Mouse (Mus musculus) right cerebral cortex, postnatal 4 days (tissue): ENCODE data around the gene Alpl.
A peak's percentile ranks its signal among the peaks of the same experiment; 100 is the strongest.

Experiments
- DNase-seq: peaks from one replicate; pipeline ENCODE4 v3.0.0-alpha.2; 2022

The Alpl gene

DNA sequence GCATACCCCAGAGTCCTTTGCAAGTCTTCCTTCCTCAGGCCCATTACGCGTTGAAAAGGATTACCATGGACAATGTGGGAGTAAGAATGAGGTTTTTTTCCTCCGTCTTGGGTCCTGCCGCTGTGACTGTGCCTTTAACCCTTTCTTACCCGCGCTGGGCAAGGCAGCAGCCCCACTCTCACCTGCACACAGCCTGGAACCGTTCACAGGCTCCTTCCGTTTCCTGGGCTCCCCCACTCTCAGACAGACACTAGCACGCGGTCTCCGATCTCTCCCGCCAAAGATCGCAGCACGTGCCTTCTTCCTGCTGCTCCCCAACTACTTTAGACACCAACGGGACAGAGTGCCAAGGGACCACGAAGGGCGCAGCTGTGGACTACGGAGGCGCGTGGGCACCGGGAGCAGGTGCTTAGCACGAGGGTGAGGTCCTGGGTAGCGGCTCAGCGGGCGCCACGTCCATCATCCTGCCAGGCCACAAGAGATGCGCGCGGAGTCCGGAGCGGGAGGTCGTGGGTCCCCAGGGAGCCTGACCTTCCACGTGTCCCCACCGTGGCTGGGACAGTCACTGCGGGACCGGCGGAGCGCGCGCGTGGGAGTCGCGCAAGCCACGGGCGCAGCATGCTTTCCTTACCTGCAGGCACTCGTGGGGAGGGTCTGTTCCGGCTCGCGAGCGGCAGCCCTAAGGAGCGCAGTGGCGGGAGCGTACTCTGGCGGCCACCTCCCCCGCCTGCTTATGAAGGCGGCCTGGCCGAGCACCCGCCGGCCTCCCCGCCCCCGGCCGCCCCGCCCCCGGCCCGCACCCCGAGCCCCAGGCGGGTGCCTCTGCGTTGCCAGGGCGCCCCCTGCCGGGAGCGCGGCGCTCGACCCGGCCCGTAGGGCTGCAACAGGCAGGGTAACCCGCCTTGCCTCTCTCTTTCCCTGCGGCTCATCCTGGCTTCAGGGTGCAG, at the start of gene Alpl:
TSS of gene Alpl (minus strand) at position 774 of the 947 bp plus-strand sequence.
- peak; percentile 76 for DNase-seq

DNA sequence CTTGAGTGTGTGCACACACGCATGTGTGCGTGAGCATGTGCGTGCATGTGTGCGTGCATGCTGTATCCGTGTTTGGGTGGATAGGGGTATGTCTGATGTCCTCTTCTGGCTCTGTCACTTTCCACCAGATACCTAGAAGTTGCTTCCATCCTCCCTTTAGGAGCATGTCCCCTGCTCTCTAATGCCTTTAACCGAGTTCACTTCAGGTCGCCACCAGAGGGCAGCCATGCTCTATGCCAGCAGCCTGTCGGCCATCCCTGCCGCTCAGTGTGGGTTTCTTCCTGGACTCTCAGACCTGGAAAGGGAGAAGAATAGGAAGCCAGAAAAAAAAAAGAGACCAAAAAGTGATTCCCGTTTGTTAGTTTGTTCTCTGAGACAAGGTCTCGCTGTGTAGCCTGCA, 48.5 kb upstream of the Alpl start:
- DNase-seq: peak; percentile 86

DNA sequence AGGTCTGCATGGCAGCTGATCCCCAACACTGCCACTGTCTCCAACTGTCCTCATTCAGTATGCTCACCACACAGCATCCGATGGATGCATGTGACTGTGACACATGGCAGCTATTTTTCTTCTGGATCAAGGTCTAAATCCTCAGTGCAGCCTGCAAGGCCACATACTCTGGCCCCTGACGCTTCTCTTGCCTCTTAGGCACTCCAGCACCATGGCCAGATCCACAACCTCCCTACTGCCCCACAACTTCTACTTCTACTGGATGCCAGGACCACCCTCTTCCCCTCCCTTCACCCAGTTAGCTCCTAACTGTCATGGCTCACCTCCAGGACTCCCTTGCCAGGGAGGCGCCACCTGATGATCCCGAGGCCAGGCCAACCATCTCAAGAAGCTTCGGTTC, 43.3 kb upstream of the Alpl start:
- no peak for DNase-seq

GRCm38 (mm10) chr4:137838791-137839190, 42.6 kb upstream of the Alpl start:
- DNase-seq: no peak

DNA sequence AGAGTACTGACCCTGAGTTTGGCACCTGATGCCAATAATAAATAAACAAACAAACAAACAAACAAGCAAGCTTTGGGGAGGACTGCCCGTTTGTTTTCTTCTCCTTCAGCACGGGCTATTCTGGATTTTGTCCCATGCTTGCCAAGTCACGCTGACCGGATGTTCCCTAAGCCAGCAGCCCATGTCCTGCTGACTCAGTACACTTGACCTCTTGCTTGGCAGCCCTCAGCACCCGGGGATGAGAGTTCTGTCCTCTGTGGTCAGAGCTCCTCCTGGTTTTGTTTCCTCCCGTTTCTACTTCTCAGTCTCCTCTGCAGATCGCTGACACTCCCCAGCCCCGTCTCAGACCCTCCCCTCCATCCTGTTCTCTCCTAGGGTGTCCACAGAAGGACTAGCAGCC, 41.6 kb upstream of the Alpl start:
- no peak for DNase-seq

DNA sequence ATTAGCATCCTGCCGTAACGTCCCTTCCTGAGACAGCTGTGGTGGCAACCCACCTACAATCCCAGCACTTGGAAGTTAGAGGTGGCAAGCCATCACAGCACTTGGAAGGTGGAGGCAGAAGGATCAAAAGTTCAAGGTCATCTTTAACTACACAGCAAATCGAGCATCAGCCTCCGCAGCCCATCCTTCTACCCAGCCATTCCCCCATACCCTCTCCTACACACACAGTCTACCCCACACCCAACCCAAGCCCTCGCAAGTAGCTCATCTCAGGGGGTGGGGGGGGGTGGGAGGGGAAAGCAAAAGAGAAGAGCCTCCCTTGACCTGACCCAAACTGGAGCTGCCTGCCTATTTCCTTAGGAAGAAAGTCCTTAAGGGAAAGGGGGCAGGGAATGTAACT, 40.6 kb upstream of the Alpl start:
- DNase-seq: no peak

DNA sequence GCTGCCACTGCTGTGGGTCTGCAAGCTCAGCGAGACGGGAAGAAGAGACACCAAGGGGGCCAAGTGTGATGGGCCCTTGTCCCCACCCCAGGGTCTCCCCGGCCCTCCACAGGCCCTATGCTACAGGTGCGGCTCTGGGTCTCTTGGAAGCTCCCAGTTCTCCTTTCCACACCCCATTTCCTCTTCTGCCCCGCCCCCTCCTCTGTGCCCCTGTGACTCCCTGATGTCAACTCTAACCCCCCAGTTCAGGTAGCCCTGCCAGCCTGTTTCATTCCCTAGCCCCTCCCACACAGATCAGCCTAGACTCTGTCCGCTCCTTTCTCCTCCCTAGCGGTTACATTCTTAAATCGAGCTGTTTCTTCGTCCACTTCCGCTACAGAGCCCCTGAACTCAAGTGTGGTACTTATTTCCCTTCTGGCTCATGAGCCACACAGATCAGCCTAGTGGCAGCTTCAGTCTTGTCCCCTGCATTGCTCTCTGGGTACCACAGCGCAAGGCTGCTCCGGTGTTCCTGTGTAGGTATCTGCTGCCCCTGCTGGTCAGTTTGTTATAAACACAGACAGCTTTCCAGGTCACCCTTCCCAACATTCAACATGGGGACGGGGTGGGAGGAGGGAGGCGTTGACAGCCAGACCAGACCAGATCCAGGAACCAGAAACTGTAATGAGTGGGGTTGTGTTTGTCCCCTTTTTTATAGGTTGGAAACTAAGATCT, 39.6 kb upstream of the Alpl start:
- peak; percentile 78 for DNase-seq

GRCm38 (mm10) chr4:137831598-137831997, 35.4 kb upstream of the Alpl start:
- DNase-seq: no peak

- DNase-seq: no peak
Observed at GRCm38 (mm10) chr4:137830380-137830779, 34.2 kb upstream of the Alpl start.

GRCm38 (mm10) chr4:137824881-137825280, 28.7 kb upstream of the Alpl start:
- DNase-seq: no peak

DNA sequence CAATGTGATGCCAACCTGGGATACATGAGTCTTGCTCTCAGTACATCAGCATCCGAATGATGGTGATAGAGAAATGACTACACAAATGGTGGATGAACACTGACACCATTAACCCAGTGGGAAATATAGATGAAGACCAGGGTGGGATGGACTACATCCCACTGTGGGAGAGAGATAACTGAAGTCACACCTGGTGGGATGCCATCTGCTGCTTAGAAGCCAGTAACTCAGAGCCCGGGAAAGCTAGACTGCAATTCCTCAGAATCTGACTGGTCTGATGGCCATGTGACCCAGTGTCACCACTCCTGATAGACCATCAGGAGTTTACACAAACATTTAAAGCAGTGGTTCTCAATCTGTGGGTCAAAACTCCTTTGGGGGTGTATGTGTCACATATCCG, 27.4 kb upstream of the Alpl start:
- no peak for DNase-seq

DNA sequence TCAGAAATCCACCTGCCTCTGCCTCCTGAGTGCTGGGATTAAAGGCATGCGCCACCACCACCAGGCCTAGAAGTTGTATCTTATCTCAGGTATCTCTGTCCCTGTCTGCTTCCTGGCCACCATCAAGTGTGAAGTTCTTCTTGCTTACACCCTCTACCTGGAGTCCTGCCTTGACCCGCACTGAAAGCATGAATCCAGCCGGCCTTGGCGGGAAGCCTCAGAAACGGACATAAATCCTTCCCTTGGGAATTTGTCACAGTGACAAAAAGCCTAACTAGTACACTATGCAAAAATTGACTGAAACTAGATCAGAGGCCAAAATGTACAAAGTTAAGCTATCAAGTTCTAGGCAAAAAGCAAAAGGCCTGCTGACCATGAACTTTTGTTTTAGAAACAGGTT, 26.4 kb upstream of the Alpl start:
- DNase-seq: no peak

DNA sequence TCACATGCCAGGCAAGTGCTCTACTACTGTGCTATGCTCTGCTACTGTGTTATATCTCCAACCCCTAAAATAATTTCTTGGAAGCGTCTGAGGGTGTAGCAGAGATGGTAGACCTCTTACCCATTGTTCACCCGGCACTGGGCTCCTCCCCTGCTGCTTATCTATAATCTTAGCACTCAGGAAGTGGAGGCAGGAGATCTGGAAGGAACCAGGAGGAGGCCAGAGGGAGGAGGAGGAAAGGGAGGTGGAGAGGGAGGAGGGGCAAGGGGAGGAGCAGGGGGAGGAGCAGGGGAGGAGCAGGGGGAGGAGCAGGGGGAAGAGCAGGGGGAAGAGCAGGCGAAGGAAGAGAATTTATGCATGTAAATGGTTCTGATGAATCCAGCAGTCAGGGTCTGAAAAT, 24.5 kb upstream of the Alpl start:
- no peak for DNase-seq

- no peak for DNase-seq
Observed at GRCm38 (mm10) chr4:137819487-137819886, 23.3 kb upstream of the Alpl start.

DNA sequence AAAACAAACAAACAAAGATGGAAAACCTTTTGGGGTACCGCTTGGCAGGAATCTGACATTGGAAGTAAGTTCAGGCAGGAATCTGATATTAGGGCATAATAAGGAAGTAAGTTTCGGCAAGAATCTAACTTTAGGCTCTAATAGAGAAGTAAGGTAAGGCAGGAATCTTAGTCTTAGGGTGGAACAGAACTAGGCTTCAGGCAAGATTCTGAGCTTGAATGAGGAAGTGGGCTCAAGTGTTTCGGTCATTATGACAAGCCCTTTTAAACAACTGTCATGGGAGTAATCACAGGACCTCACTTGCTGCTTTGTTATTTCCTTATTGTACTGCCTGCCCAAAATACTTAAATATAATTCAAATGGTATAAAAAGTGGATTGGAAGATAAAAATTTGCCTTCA, 22.2 kb upstream of the Alpl start:
- no peak for DNase-seq

GRCm38 (mm10) chr4:137816216-137816615, 20.0 kb upstream of the Alpl start:
- no peak for DNase-seq

DNA sequence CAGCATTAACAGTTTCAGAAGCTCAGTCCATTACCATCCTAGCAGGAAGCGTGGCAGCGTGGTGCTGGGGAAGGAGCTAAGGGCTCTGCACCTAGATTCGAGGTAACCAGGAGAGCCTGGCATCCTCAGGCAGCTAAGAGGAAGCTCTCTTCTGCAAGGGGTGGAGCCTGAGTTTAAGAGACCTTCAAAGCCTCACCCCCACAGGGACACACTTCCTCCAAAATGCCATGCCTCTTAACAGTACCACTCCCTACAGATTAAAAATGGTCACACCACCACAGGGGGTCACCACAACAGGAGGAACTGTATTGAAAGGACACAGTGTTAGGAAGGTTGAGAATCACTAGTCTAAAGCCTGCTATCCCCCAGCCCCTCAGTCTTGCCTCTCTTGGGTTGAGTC, 19.3 kb upstream of the Alpl start:
- DNase-seq: no peak

GRCm38 (mm10) chr4:137814140-137814539, 18.0 kb upstream of the Alpl start:
- no peak for DNase-seq

GRCm38 (mm10) chr4:137812946-137813708, 16.9 kb upstream of the Alpl start:
- no peak for DNase-seq

GRCm38 (mm10) chr4:137809999-137810398, 13.8 kb upstream of the Alpl start:
- DNase-seq: no peak

DNA sequence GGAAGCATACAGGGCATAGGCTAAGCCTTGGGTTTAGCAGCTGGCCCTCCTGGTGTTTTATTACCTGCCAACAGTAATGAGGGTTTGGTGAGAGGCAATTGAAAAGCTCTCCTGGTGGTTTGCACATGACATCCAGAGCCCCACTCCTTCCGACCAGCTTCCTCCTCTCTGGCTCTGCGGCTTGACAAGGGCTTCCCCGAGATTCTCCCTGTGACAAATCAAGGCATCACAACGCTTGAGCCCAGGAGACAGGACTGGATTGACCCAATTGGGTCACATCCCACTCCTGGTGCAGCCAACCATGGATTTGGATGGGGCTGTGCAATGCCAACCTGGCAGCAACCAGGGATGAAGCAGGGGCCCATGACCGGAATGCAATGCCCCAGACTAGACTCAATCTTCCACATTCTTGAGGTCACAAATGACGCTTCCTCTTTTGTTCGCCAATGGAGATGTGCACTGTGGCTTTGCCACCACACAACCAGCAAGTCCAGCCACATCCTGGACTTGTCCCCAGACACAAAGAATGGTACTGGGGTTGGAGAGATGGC, 11.2 kb upstream of the Alpl start:
- DNase-seq: no peak

GRCm38 (mm10) chr4:137801196-137801595, 5.0 kb upstream of the Alpl start:
- DNase-seq: no peak

GRCm38 (mm10) chr4:137800324-137800723, 4.1 kb upstream of the Alpl start:
- DNase-seq: no peak
